Mouse (Mus musculus) layer of hippocampus, postnatal 10 days (tissue): ENCODE measurements around the gene Aga. TPM values are rescaled to one million over a fixed set of nuclear protein-coding genes. Genes with fewer than 3 reads are reported as not detected.
"Not testable (repeated sequence)": the region's sequence is repeated elsewhere in the genome, so short reads cannot be mapped to it uniquely, and the experiment has no call there.

Experiments used
- DNase-seq, 2 experiments: peaks; one replicate each; pipeline ENCODE4 v3.0.0; 2021; ENCODE audit warnings: low spot score in 2 of 2
- long read RNA-seq: library from polyadenylated mRNA; stranded (forward); transcript quantifications from one replicate; pipeline ENCODE4 v2.0.0, GENCODE M21; 2023
- total RNA-seq, 2 experiments: library from RNA; stranded (reverse); gene quantifications; 2 replicates each; pipeline ENCODE4 v1.2.3; 2021

The Aga gene
- total RNA-seq: 1 to 10 TPM; 8.7 to 9.4 TPM
- long read RNA-seq, transcript Aga-201 (9 exons, 1,181 nt): major isoform, 14 of 16 reads
- long read RNA-seq, partial matches to known transcripts: 0 of 16 reads
- long read RNA-seq, other reads (novel, unspliced or antisense): 2 of 16 reads

GRCm38 (mm10) chr8:53511551-53512127, at the start of gene Aga:
TSS of gene Aga (plus strand) at chr8:53511727.
- DNase-seq: peak; percentile 85 to 87

DNA sequence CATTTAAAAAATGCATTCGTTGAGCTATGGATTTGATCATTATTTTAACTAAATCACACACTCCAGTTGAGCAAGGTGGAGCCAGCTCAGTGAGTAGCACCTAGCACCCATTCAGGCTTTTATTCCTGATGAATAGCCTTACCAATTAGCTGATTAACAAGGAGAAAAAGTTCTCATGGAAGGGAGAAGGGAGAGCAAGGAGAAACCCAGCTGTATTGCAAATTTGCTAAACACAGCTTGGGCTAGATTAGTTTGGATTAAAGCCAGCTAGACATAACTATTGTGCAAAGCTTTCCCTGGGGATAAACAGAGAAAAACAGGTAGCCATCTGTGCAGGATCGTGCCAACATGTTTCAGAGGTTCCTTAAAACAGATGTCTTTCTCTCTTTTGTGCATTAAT, 22.5 kb upstream of the Aga start:
- DNase-seq: no peak

GRCm38 (mm10) chr8:53496216-53496615, 15.3 kb upstream of the Aga start:
- DNase-seq: no peak

- DNase-seq: no peak
Observed at GRCm38 (mm10) chr8:53496885-53497326, 14.6 kb upstream of the Aga start.

GRCm38 (mm10) chr8:53538049-53538448, 26.5 kb downstream of the Aga start:
- DNase-seq: not testable (repeated sequence)

- no peak for DNase-seq
Observed at GRCm38 (mm10) chr8:53539585-53539984, 28.1 kb downstream of the Aga start.

GRCm38 (mm10) chr8:53562441-53563040, 51.0 kb downstream of the Aga start:
- no peak for DNase-seq

GRCm38 (mm10) chr8:53566223-53566622, 54.7 kb downstream of the Aga start:
- no peak for DNase-seq

Other genes starting within 250 kb of the Aga start
- gene Neil3, start 127.3 kb downstream of the Aga start, total RNA-seq: 1 to 10 TPM; 2.5 to 2.9 TPM